Mouse (Mus musculus): ENCODE data around the gene Ephb2. TPM values are rescaled to one million over a fixed set of nuclear protein-coding genes. Genes with fewer than 3 reads are reported as not detected.
A peak's percentile ranks its signal among the peaks of the same experiment; 100 is the strongest.

Ephb2 gene
- polyA plus RNA-seq (2015; fragmentation: Nextera tagmentation; extraction: Ambion mirVana), result 2.6 and 3.3 TPM in 2 replicates

GRCm38 (mm10) chr4:136835621-136836386 is at the start of gene Ephb2:
Ephb2 (minus strand) TSS chr4:136835988.
- peak; percentile 78 for DNase-seq (ENCODE audit: low spot score)

- DNase-seq (ENCODE audit: low spot score), result peak; percentile 29
Measured at GRCm38 (mm10) chr4:136878601-136879000, 42.8 kb upstream of the Ephb2 start.

GRCm38 (mm10) chr4:136878171-136878570 is 42.4 kb upstream of the Ephb2 start:
- DNase-seq (ENCODE audit: low spot score), result no peak

- DNase-seq (ENCODE audit: low spot score), result peak; percentile 60
Measured at GRCm38 (mm10) chr4:136876971-136877370, 41.2 kb upstream of the Ephb2 start.

- DNase-seq (ENCODE audit: low spot score), result no peak
Measured at GRCm38 (mm10) chr4:136875012-136875411, 39.2 kb upstream of the Ephb2 start.

- DNase-seq (ENCODE audit: low spot score), result no peak
Measured at GRCm38 (mm10) chr4:136868371-136868770, 32.6 kb upstream of the Ephb2 start.

- DNase-seq (ENCODE audit: low spot score), result no peak
Measured at GRCm38 (mm10) chr4:136867690-136868345, 32.0 kb upstream of the Ephb2 start.

GRCm38 (mm10) chr4:136865531-136865930 is 29.7 kb upstream of the Ephb2 start:
- no peak for DNase-seq (ENCODE audit: low spot score)

- no peak for DNase-seq (ENCODE audit: low spot score)
Measured at GRCm38 (mm10) chr4:136864751-136865470, 29.1 kb upstream of the Ephb2 start.

GRCm38 (mm10) chr4:136863517-136863916 is 27.7 kb upstream of the Ephb2 start:
- peak; percentile 33 for DNase-seq (ENCODE audit: low spot score)

GRCm38 (mm10) chr4:136862411-136862810 is 26.6 kb upstream of the Ephb2 start:
- no peak for DNase-seq (ENCODE audit: low spot score)

GRCm38 (mm10) chr4:136861806-136862205 is 26.0 kb upstream of the Ephb2 start:
- no peak for DNase-seq (ENCODE audit: low spot score)

GRCm38 (mm10) chr4:136860022-136860421 is 24.2 kb upstream of the Ephb2 start:
- no peak for DNase-seq (ENCODE audit: low spot score)

- DNase-seq (ENCODE audit: low spot score), result no peak
Measured at GRCm38 (mm10) chr4:136855081-136855480, 19.3 kb upstream of the Ephb2 start.

GRCm38 (mm10) chr4:136852989-136853388 is 17.2 kb upstream of the Ephb2 start:
- DNase-seq (ENCODE audit: low spot score), result no peak

- DNase-seq (ENCODE audit: low spot score), result no peak
Measured at GRCm38 (mm10) chr4:136852119-136852518, 16.3 kb upstream of the Ephb2 start.

GRCm38 (mm10) chr4:136848565-136848964 is 12.8 kb upstream of the Ephb2 start:
- no peak for DNase-seq (ENCODE audit: low spot score)

GRCm38 (mm10) chr4:136847166-136847565 is 11.4 kb upstream of the Ephb2 start:
- no peak for DNase-seq (ENCODE audit: low spot score)

GRCm38 (mm10) chr4:136842802-136843201 is 7.0 kb upstream of the Ephb2 start:
- DNase-seq (ENCODE audit: low spot score), result no peak

- peak; percentile 32 for DNase-seq (ENCODE audit: low spot score)
Measured at GRCm38 (mm10) chr4:136842033-136842432, 6.2 kb upstream of the Ephb2 start.

- peak; percentile 88 for DNase-seq (ENCODE audit: low spot score)
Measured at GRCm38 (mm10) chr4:136841056-136841455, 5.3 kb upstream of the Ephb2 start.

GRCm38 (mm10) chr4:136838462-136838861 is 2.7 kb upstream of the Ephb2 start:
- no peak for DNase-seq (ENCODE audit: low spot score)
